In the genomic region with DNA sequence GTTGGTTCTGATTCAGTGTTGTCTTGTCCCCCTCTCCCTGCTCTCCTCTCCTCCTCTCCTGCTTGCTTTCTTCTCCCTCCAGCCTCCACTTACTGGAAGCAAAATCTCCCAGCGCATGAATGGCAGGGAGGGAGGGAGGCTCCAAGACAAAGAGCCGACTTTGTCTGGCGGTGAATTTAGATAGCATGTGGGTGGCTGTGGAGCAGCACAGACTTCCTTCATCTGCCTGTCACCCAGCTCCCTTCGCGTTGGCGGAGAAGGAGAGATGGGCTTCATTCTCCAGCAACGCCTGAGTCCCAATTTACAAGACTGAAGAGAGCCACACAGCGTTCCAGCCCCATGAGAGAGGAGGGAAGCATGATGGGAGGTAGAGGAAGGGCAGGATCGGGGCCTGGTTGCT, we compare ENCODE assay signal across 12 mouse cellular contexts.
A peak's percentile ranks its signal among the peaks of the same experiment; 100 is the strongest.
DNase-seq lines count a peak whose midpoint lies in the region; ATAC-seq lines count a peak whose summit lies in the region.
"Had no signal": no experiment of that assay in that cellular context is flagged by ENCODE, and none has a peak within 500 bp of the region (broad histone marks: within the 10 kb centered on the region; RNA-seq: fewer than 3 reads in every experiment).

No protein-coding gene starts in this region.

- peak overlapping the region; percentile 10; the same call in 1 of the 2 replicates for H3K9ac ChIP-seq in forebrain, embryonic 11.5 days (ENCODE audit: low read length)
- H3K9ac ChIP-seq: kidney, embryonic 15.5 days; liver, embryonic 15.5 days had no signal

- H3K4me3 ChIP-seq in forebrain, embryonic 11.5 days (ENCODE audit: low read depth, low read length) = no peak overlapping the region
- H3K4me3 ChIP-seq: kidney, embryonic 15.5 days; liver, embryonic 15.5 days had no signal

- no peak for DNase-seq in forebrain, embryonic 11.5 days (ENCODE audit: low spot score)
- peak; percentile 70 to 83 for DNase-seq in frontal cortex, postnatal 14 days (ENCODE audit: low spot score in 2 of 2)
- DNase-seq in left cerebral cortex, adult 18-20 months (ENCODE audit: low spot score in 2 of 2) = peak; percentile 74 to 86
- peak; percentile 92 for DNase-seq in right cerebral cortex, adult 18-20 months
- DNase-seq in testis, postnatal 10 days (ENCODE audit: low spot score) = no peak
- DNase-seq in cerebellum, adult 18-20 months = no peak
- no peak for DNase-seq in thymus, postnatal 36 days
- DNase-seq: adrenal gland, adult 8-10 months had no signal

- no peak overlapping the region for H3K27ac ChIP-seq in forebrain, embryonic 11.5 days (ENCODE audit: low read depth, low read length)
- H3K27ac ChIP-seq: kidney, embryonic 15.5 days; liver, embryonic 15.5 days had no signal

- no peaks in the 10 kb centered on the region for H3K4me1 ChIP-seq in forebrain, embryonic 11.5 days (replicated peaks; ENCODE audit: control insufficient read depth, insufficient read depth, low read length)

- H3K36me3 ChIP-seq in forebrain, embryonic 11.5 days (ENCODE audit: control insufficient read depth, insufficient read depth, low read length) = no peaks in the 10 kb centered on the region
- H3K36me3 ChIP-seq: G1E; kidney, embryonic 15.5 days; liver, embryonic 15.5 days had no signal

- H3K4me2 ChIP-seq in forebrain, embryonic 11.5 days (ENCODE audit: low read depth, low read length, severe bottlenecking) = no peak overlapping the region
- H3K4me2 ChIP-seq: kidney, embryonic 15.5 days; liver, embryonic 15.5 days had no signal

- H3K27me3 ChIP-seq in forebrain, embryonic 11.5 days (ENCODE audit: control insufficient read depth, insufficient read depth, low read length) = no peaks in the 10 kb centered on the region
- H3K27me3 ChIP-seq: kidney, embryonic 15.5 days; liver, embryonic 15.5 days had no signal

- no peak for ATAC-seq in forebrain, embryonic 11.5 days (replicated peaks; ENCODE audit: low FRiP score)
- ATAC-seq in inflammation-experienced regulatory T-cells, adult 6 months = no peak

- no peaks in the 10 kb centered on the region for H3K9me3 ChIP-seq in forebrain, embryonic 11.5 days (ENCODE audit: control insufficient read depth, low read length)
- H3K9me3 ChIP-seq: kidney, embryonic 15.5 days; liver, embryonic 15.5 days had no signal

- 52% methylated on average over 9 of the region's 9 CpGs for WGBS in forebrain, embryonic 11.5 days

Comparison
In these comparisons a context has a peak if more than half of its experiments do, and no peak if none do; other contexts are left out.
1. DNase-seq: peak in frontal cortex, postnatal 14 days (2 of 2), left cerebral cortex, adult 18-20 months (2 of 2) and right cerebral cortex, adult 18-20 months (single experiment); none in forebrain, embryonic 11.5 days (single experiment), testis, postnatal 10 days (single experiment), cerebellum, adult 18-20 months (0 of 2) and thymus, postnatal 36 days (0 of 2).